Mouse (Mus musculus) kidney, postnatal 36 days (tissue): ENCODE data around the gene Unc45b.
"Not testable (repeated sequence)": the region's sequence is repeated elsewhere in the genome, so short reads cannot be mapped to it uniquely, and the experiment has no call there.

ENCODE experiments used
- DNase-seq, 2 experiments: peaks; one replicate each; pipeline ENCODE4 v3.0.0; 2021 to 2022; ENCODE audit warnings: mixed read lengths in 2 of 2

Gene Unc45b

GRCm38 (mm10) chr11:82949036-82949435 lies 38.7 kb downstream of the Unc45b start:
- DNase-seq = peak; percentile 41 to 77

- peak; percentile 70 to 84 for DNase-seq
Measured at GRCm38 (mm10) chr11:82950736-82951481, 40.6 kb downstream of the Unc45b start, which contains the start of gene Slfn5. TSS of gene Slfn5 (plus strand) at chr11:82951349.

- peak; percentile 87 to 88 for DNase-seq
Measured at GRCm38 (mm10) chr11:82951865-82952611, 41.7 kb downstream of the Unc45b start.

GRCm38 (mm10) chr11:82952612-82953542 lies 42.5 kb downstream of the Unc45b start:
- DNase-seq = peak; percentile 26 to 28

GRCm38 (mm10) chr11:82954631-82955030 lies 44.3 kb downstream of the Unc45b start:
- DNase-seq = no peak

- no peak for DNase-seq
Measured at GRCm38 (mm10) chr11:82956925-82957324, 46.6 kb downstream of the Unc45b start.

- DNase-seq = peak; percentile 51 to 59
Measured at GRCm38 (mm10) chr11:82959613-82960012, 49.3 kb downstream of the Unc45b start.

- no peak for DNase-seq
Measured at GRCm38 (mm10) chr11:82961743-82962142, 51.4 kb downstream of the Unc45b start.

GRCm38 (mm10) chr11:82962215-82962614 lies 51.9 kb downstream of the Unc45b start:
- DNase-seq = no peak

GRCm38 (mm10) chr11:82970712-82971589 lies 60.6 kb downstream of the Unc45b start:
- peak; percentile 28 to 69 for DNase-seq

GRCm38 (mm10) chr11:82971590-82971974 lies 61.2 kb downstream of the Unc45b start:
- no peak for DNase-seq

- DNase-seq = peak; percentile 56 to 58
Measured at GRCm38 (mm10) chr11:82973916-82974315, 63.6 kb downstream of the Unc45b start.

- not testable (repeated sequence) for DNase-seq
Measured at GRCm38 (mm10) chr11:82982409-82982808, 72.1 kb downstream of the Unc45b start.

GRCm38 (mm10) chr11:82983193-82983592 lies 72.8 kb downstream of the Unc45b start:
- DNase-seq = no peak

GRCm38 (mm10) chr11:82987621-82988020 lies 77.3 kb downstream of the Unc45b start:
- DNase-seq = no peak

- no peak for DNase-seq
Measured at GRCm38 (mm10) chr11:82989357-82989756, 79.0 kb downstream of the Unc45b start.

GRCm38 (mm10) chr11:82990612-82991385 lies 80.4 kb downstream of the Unc45b start:
- DNase-seq = peak; percentile 38 to 64

GRCm38 (mm10) chr11:82991469-82992166 lies 81.3 kb downstream of the Unc45b start, which contains the start of gene Slfn9:
TSS of gene Slfn9 (minus strand) at chr11:82991830.
- DNase-seq = peak; percentile 32 to 65
